Mouse (Mus musculus) kidney, embryonic 14.5 days (tissue): ENCODE measurements at regions not wholly inside any gene's neighbourhood (a gene's known extent, or its start where the extent isn't known, plus 50 kb on each side); places are given as distances from the start of the nearest gene placed in this dataset.

ENCODE experiments used
- ATAC-seq: fragments of 200-750 bp; cut with Nextera tagmentation; 2 replicates; pipeline ENCODE4 v1.8.0; 2017; ENCODE audit warnings: moderate number of reproducible peaks, mild to moderate bottlenecking, moderate TSS enrichment, moderate library complexity; ENCODE audit not compliant: low FRiP score, low TSS enrichment
- H3K27ac ChIP-seq: fragments of 300-500 bp; sonication (generic); 2 replicates; pipeline ENCODE4 v1.5.1; 2014; ENCODE audit warnings: low read depth, mild to moderate bottlenecking, low read length, moderate library complexity, mixed read lengths
- H3K27me3 ChIP-seq: fragments of 300-500 bp; sonication (generic); 2 replicates; pipeline ENCODE4 v1.6.1; 2014; ENCODE audit warnings: mild to moderate bottlenecking, low read length; ENCODE audit not compliant: control insufficient read depth, insufficient read depth
- H3K36me3 ChIP-seq: fragments of 300-500 bp; sonication (generic); 2 replicates; pipeline ENCODE4 v1.6.1; 2014; ENCODE audit warnings: low read length, mixed read lengths; ENCODE audit not compliant: control insufficient read depth, insufficient read depth
- H3K4me1 ChIP-seq: fragments of 300-500 bp; sonication (generic); 2 replicates; pipeline ENCODE4 v1.6.1; 2014; ENCODE audit warnings: low read length, mixed read lengths; ENCODE audit not compliant: control insufficient read depth, insufficient read depth
- H3K4me2 ChIP-seq: fragments of 300-500 bp; sonication (generic); replicated peaks from 2 replicates; pipeline ENCODE4 v1.6.1; 2014; ENCODE audit warnings: low read depth, mild to moderate bottlenecking, low read length
- H3K4me3 ChIP-seq: fragments of 300-500 bp; sonication (generic); 2 replicates; pipeline ENCODE4 v1.5.1; 2014; ENCODE audit warnings: mild to moderate bottlenecking, low read length
- H3K9ac ChIP-seq: fragments of 300-500 bp; sonication (generic); 2 replicates; pipeline ENCODE4 v1.6.1; 2014; ENCODE audit warnings: low read depth, mild to moderate bottlenecking, low read length, moderate library complexity
- H3K9me3 ChIP-seq: fragments of 300-500 bp; sonication (generic); 2 replicates; pipeline ENCODE4 v1.6.1; 2016; ENCODE audit warnings: low read length; ENCODE audit not compliant: control insufficient read depth
- WGBS: fragments of 180-500 bp; shearing (Covaris S2); extraction: QIAGEN DNeasy Blood & Tissue Kit; methylation state at CpG from one replicate; pipeline ENCODE4 v1.1.7; 2014; 5-methylcytosine and 5-hydroxymethylcytosine counted together

DNA sequence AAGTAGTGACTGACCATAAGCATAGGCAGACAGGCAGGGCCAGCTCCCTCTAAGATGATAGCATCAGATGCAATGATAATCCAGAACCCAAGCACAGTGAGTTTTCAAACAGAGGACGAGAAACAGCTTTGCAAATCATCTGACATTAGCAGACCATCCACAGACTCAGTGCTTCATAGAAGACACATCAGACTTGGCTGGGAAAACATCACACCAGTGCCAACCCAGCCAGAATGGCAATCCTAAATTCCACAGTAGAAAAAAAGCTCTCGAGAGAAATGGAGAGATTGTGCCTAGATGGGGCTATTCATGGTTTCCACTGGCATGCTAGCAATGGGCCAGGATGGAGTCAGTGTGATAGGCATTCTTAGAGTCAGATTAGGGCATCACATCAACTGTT is 319.1 kb downstream of the 9330182O14Rik start:
- Histone ChIP-seq H3K27ac (no peak overlapping the region), H3K27me3 (no peaks in the 10 kb centered on the region), H3K4me3 (no peak overlapping the region), H3K4me2 (no peak overlapping the region), H3K9ac (no peak overlapping the region), H3K36me3 (no peaks in the 10 kb centered on the region), H3K9me3 (no peaks in the 10 kb centered on the region), H3K4me1 (no peaks in the 10 kb centered on the region)
- ATAC-seq, result no peak
- WGBS, result 87% methylated on average over 2 of the region's 2 CpGs

DNA sequence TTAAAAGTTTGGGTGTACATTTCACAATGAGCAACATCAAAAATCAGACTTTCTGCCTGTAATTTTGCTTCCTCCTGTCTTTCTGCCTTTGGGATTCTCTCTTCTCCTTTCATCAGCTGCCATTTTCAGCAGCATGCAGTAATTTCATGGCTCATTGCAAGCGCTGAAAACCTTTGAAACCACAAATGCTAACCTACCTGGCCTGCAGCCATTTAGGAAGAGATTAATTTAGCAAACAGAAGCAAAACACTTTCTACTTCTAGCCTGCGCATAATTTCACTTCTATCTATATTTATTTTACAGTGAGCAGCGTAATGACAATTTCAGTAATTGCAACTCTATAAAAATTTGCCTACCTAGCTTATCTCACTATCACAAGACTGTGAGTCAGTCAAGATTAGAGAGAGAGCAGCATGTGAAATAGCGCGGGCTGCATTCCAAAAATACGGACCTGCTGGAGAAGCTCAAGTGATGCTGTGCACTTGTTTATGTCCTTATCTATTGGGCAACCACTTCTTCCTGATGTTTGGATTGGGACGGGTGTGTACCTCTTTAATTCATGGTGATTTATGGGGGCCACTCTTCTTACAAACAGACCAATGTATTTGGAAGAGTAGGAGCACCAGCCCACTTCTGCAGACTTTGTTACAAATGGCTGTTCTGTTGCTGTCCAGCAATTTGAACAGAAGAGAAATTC is 341.6 kb downstream of the 9330182O14Rik start:
- no peak; the same call in 1 of the 2 replicates for ATAC-seq
- no peak overlapping the region; the same call in 1 of the 2 replicates for H3K4me2 ChIP-seq
- no peaks in the 10 kb centered on the region for H3K27me3 ChIP-seq
- H3K27ac ChIP-seq, result no peak overlapping the region
- 0 out of 2 replicates have a peak, but pooled peaks cover 4% of the 10 kb centered on the region for H3K4me1 ChIP-seq
- H3K9me3 ChIP-seq, result no peaks in the 10 kb centered on the region
- H3K36me3 ChIP-seq, result no peaks in the 10 kb centered on the region
- WGBS, result 40% methylated on average over 7 of the region's 7 CpGs
- H3K4me3 ChIP-seq, result no peak overlapping the region
- H3K9ac ChIP-seq, result no peak overlapping the region

DNA sequence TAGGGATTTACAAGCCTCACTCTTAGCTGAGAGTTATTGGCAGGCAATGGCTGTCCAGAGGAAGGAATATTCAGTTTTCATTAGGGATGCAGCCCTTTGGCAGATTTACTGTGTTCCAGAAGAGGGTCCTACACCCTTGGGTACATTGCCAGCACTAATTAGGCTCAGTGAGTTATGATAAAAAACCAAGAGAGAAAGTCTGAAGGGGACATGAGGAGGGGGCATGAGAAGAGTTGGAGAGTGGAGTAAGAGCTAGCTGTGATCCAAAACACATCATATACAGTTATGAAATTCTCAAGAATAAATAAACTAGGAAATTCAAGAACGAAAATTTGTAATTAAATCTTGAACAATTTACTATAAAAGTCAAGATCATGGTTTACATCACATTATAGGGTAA is 346.2 kb downstream of the 9330182O14Rik start:
- Histone ChIP-seq H3K4me3 (no peak overlapping the region), H3K4me1 (0 out of 2 replicates have a peak, but pooled peaks cover 4% of the 10 kb centered on the region), H3K4me2 (no peak overlapping the region), H3K36me3 (no peaks in the 10 kb centered on the region), H3K9me3 (no peaks in the 10 kb centered on the region), H3K27ac (no peak overlapping the region), H3K9ac (no peak overlapping the region), H3K27me3 (no peaks in the 10 kb centered on the region)
- 74% methylated on average over 1 of the region's 1 CpGs for WGBS
- ATAC-seq, result no peak

GRCm38 (mm10) chr15:40481239-40481638 is 347.1 kb downstream of the 9330182O14Rik start:
- H3K9me3 ChIP-seq, result no peaks in the 10 kb centered on the region
- no peak overlapping the region for H3K9ac ChIP-seq
- H3K27me3 ChIP-seq, result no peaks in the 10 kb centered on the region
- H3K27ac ChIP-seq, result no peak overlapping the region
- H3K4me3 ChIP-seq, result no peak overlapping the region
- no peak for ATAC-seq
- no peaks in the 10 kb centered on the region for H3K4me1 ChIP-seq
- no peak overlapping the region for H3K4me2 ChIP-seq
- WGBS, result 42% methylated on average over 3 of the region's 3 CpGs
- no peaks in the 10 kb centered on the region for H3K36me3 ChIP-seq

DNA sequence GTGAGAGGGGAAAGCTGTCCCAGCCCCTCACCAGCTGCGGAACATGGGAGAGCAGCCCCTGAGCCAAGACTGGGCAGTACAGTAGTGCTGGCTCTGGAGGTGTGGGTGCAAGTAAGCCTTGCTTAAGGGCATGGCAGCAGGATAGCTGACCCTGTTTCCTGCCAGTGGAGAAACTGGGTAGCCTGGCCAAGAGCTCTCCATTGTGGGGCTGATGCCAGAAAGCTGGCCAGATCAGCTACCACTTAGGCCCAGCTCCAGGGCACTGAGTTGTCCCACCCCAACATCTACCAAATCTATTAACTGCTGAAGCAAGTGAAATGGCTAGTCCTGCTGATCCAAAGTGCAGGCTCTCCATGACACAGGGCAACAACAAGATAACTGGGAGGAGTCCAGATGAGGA is 351.8 kb downstream of the 9330182O14Rik start:
- Histone ChIP-seq H3K4me1 (no peaks in the 10 kb centered on the region), H3K27ac (no peak overlapping the region), H3K9ac (no peak overlapping the region), H3K4me3 (no peak overlapping the region), H3K4me2 (no peak overlapping the region), H3K27me3 (no peaks in the 10 kb centered on the region), H3K36me3 (no peaks in the 10 kb centered on the region), H3K9me3 (no peaks in the 10 kb centered on the region)
- 100% methylated on average over 1 of the region's 1 CpGs for WGBS
- ATAC-seq, result no peak

GRCm38 (mm10) chr15:40501180-40502125 is 367.3 kb downstream of the 9330182O14Rik start:
- 59% methylated on average over 11 of the region's 11 CpGs for WGBS
- H3K27ac ChIP-seq, result no peak overlapping the region
- ATAC-seq, result no peak

GRCm38 (mm10) chr15:40510826-40511225 is 376.7 kb downstream of the 9330182O14Rik start:
- no peak overlapping the region for H3K9ac ChIP-seq
- no peaks in the 10 kb centered on the region for H3K9me3 ChIP-seq
- H3K27me3 ChIP-seq, result no peaks in the 10 kb centered on the region
- no peak overlapping the region for H3K27ac ChIP-seq
- H3K4me1 ChIP-seq, result no peaks in the 10 kb centered on the region
- no peak overlapping the region for H3K4me3 ChIP-seq
- no peak overlapping the region for H3K4me2 ChIP-seq
- H3K36me3 ChIP-seq, result no peaks in the 10 kb centered on the region
- WGBS, result 74% methylated on average over 2 of the region's 2 CpGs
- ATAC-seq, result no peak

More at GRCm38 (mm10) chr15:40501180-40502125, 367.3 kb downstream of the 9330182O14Rik start:
- Histone ChIP-seq H3K4me3 (no peak overlapping the region), H3K9ac (no peak overlapping the region), H3K4me2 (no peak overlapping the region), H3K27me3 (no peaks in the 10 kb centered on the region), H3K4me1 (no peaks in the 10 kb centered on the region), H3K9me3 (no peaks in the 10 kb centered on the region), H3K36me3 (no peaks in the 10 kb centered on the region)

DNA sequence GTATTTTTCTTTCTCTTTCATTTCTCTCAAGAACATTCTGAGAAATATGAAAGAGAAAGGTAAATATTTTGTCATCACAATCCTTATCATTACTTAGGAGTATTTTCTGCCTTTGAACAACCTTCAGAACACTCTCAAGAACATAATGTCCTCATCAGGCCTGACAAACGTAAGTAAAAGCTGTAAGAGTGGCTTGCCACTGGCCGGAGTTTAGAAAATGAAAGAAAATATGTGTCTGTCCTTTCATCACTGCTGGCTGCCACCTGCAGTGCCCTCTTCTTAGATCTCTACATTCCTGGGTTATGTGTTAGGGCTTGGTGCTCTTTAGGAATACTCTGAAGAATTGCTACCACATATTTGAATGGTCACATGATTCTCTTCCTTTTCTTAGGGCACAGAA is 390.2 kb downstream of the 9330182O14Rik start:
- no peak overlapping the region for H3K27ac ChIP-seq
- H3K9ac ChIP-seq, result no peak overlapping the region
- no peak for ATAC-seq
- no peaks in the 10 kb centered on the region for H3K9me3 ChIP-seq
- H3K4me1 ChIP-seq, result no peaks in the 10 kb centered on the region
- no peak overlapping the region for H3K4me2 ChIP-seq
- H3K36me3 ChIP-seq, result no peaks in the 10 kb centered on the region
- WGBS, result 74% methylated on average over 2 of the region's 2 CpGs
- no peaks in the 10 kb centered on the region for H3K27me3 ChIP-seq
- no peak overlapping the region for H3K4me3 ChIP-seq

- H3K36me3 ChIP-seq, result no peaks in the 10 kb centered on the region
- no peak for ATAC-seq
- WGBS, result 85% methylated on average over 8 of the region's 8 CpGs
- no peak overlapping the region for H3K4me2 ChIP-seq
- no peaks in the 10 kb centered on the region for H3K27me3 ChIP-seq
- H3K9ac ChIP-seq, result no peak overlapping the region
- no peaks in the 10 kb centered on the region for H3K9me3 ChIP-seq
- H3K4me1 ChIP-seq, result no peaks in the 10 kb centered on the region
- H3K27ac ChIP-seq, result no peak overlapping the region
- no peak overlapping the region for H3K4me3 ChIP-seq
Observed at GRCm38 (mm10) chr15:40533451-40533873, 399.3 kb downstream of the 9330182O14Rik start.
